Mouse (Mus musculus) forebrain, embryonic 14.5 days (tissue): ENCODE measurements around the gene Mtfr1l. TPM values are rescaled to one million over a fixed set of nuclear protein-coding genes. Genes with fewer than 3 reads are reported as not detected.

Experiments
- ATAC-seq: fragments of 200-750 bp; cut with Nextera tagmentation; 2 replicates; pipeline ENCODE4 v1.8.0; 2017; ENCODE audit warnings: mild to moderate bottlenecking, moderate library complexity
- DNase-seq: peaks from one replicate; pipeline ENCODE4 v3.0.0-alpha.2; 2015; ENCODE audit warnings: low spot score
- H3K27ac ChIP-seq: fragments of 300-500 bp; sonication (generic); 2 replicates; pipeline ENCODE4 v1.5.1; 2014; ENCODE audit warnings: low read depth, mild to moderate bottlenecking, control low read depth, low read length, moderate library complexity
- H3K27me3 ChIP-seq: fragments of 300-500 bp; sonication (generic); replicated peaks from 2 replicates; pipeline ENCODE4 v1.6.1; 2014; ENCODE audit warnings: low read length, control low read depth, mixed read lengths; ENCODE audit not compliant: control insufficient read depth, insufficient read depth
- H3K36me3 ChIP-seq: fragments of 300-500 bp; sonication (generic); 2 replicates; pipeline ENCODE4 v1.6.1; 2014; ENCODE audit warnings: low read length, control low read depth; ENCODE audit not compliant: control insufficient read depth, insufficient read depth
- H3K4me1 ChIP-seq: fragments of 300-500 bp; sonication (generic); 2 replicates; pipeline ENCODE4 v1.6.1; 2014; ENCODE audit warnings: antibody characterized with exemption, low read length, control low read depth; ENCODE audit not compliant: control insufficient read depth, insufficient read depth
- H3K4me2 ChIP-seq: fragments of 300-500 bp; sonication (generic); 2 replicates; pipeline ENCODE4 v1.6.1; 2014; ENCODE audit warnings: mild to moderate bottlenecking, control low read depth, low read length
- H3K4me3 ChIP-seq: fragments of 300-500 bp; sonication (generic); 2 replicates; pipeline ENCODE4 v1.5.1; 2014; ENCODE audit warnings: low read depth, low read length, control low read depth
- H3K9ac ChIP-seq: fragments of 300-500 bp; sonication (generic); 2 replicates; pipeline ENCODE4 v1.6.1; 2014; ENCODE audit warnings: mild to moderate bottlenecking, low read length, control low read depth, moderate library complexity
- H3K9me3 ChIP-seq: fragments of 300-500 bp; sonication (generic); replicated peaks from 2 replicates; pipeline ENCODE4 v1.6.1; 2016; ENCODE audit warnings: low read length, control low read depth, mixed read lengths; ENCODE audit not compliant: control insufficient read depth
- WGBS: fragments of 180-500 bp; shearing (Covaris S2); extraction: QIAGEN DNeasy Blood & Tissue Kit; methylation state at CpG from one replicate; pipeline ENCODE4 v1.1.7; 2014; 5-methylcytosine and 5-hydroxymethylcytosine counted together
- polyA plus RNA-seq: library from polyadenylated mRNA; unstranded; fragments of >200 nt; fragmentation: Nextera tagmentation; extraction: Ambion mirVana; gene quantifications from 2 replicates; pipeline ENCODE4 v1.2.1, GENCODE M21; 2014

The Mtfr1l gene
- 177 and 185 TPM in 2 replicates for polyA plus RNA-seq

GRCm38 (mm10) chr4:134534932-134535786 is at the start of gene Mtfr1l:
TSS of gene Mtfr1l (minus strand) at chr4:134535387.
- DNase-seq (peak; percentile 97), ATAC-seq (peak; percentile 98)
- Histone ChIP-seq H3K9me3 (no peaks in the 10 kb centered on the region), H3K4me1 (peaks cover 14% of the 10 kb centered on the region), H3K27me3 (no peaks in the 10 kb centered on the region), H3K4me3 (peak within 1 kb of the TSS; percentile 90), H3K4me2 (peak within 1 kb of the TSS; percentile 97), H3K9ac (peak within 1 kb of the TSS; percentile 82), H3K36me3 (peaks cover 31% of the 10 kb centered on the region), H3K27ac (peak within 1 kb of the TSS; percentile 76)
- under 1% methylated on average over 67 of the region's 71 CpGs for WGBS

- Histone ChIP-seq H3K27me3 (no peaks in the 10 kb centered on the region), H3K27ac (no peak overlapping the region), H3K4me2 (no peak overlapping the region), H3K4me1 (peaks cover 15% of the 10 kb centered on the region), H3K4me3 (no peak overlapping the region), H3K36me3 (no peaks in the 10 kb centered on the region), H3K9ac (no peak overlapping the region), H3K9me3 (no peaks in the 10 kb centered on the region)
- 80% methylated on average over 3 of the region's 3 CpGs for WGBS
- DNase-seq (no peak), ATAC-seq (no peak)
Observed at GRCm38 (mm10) chr4:134583513-134583912, 48.3 kb upstream of the Mtfr1l start.

DNA sequence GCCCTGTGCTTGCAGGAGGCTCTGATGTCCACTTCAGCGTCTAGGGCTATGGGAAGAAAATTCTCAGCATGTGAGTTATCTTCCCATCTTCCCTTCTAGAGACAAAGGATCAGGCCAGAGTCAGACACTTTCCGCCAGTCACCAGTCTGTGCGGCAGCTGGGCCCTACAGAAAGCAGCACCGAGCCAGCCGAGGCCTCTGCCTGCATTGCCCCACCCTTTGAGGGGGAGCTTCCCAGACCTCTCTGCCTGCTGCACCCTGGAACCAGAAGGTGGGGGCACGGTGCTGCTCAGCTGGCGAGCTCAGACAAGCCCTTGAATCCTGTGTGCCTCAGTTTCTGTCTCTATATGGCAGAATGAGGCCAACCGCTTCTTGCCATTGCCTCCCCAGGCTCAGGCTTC is 46.2 kb upstream of the Mtfr1l start:
- peak overlapping the region; percentile 75 for H3K27ac ChIP-seq
- 0 out of 2 replicates have a peak overlapping the region, but pooled peaks have one; percentile 1 for H3K9ac ChIP-seq
- no peak overlapping the region for H3K4me2 ChIP-seq
- no peak for ATAC-seq
- DNase-seq = peak; percentile 39
- H3K4me3 ChIP-seq = no peak overlapping the region
- H3K4me1 ChIP-seq = peaks cover 19% of the 10 kb centered on the region
- no peaks in the 10 kb centered on the region for H3K27me3 ChIP-seq
- H3K9me3 ChIP-seq = no peaks in the 10 kb centered on the region
- WGBS = 53% methylated on average over 8 of the region's 8 CpGs
- no peaks in the 10 kb centered on the region for H3K36me3 ChIP-seq

DNA sequence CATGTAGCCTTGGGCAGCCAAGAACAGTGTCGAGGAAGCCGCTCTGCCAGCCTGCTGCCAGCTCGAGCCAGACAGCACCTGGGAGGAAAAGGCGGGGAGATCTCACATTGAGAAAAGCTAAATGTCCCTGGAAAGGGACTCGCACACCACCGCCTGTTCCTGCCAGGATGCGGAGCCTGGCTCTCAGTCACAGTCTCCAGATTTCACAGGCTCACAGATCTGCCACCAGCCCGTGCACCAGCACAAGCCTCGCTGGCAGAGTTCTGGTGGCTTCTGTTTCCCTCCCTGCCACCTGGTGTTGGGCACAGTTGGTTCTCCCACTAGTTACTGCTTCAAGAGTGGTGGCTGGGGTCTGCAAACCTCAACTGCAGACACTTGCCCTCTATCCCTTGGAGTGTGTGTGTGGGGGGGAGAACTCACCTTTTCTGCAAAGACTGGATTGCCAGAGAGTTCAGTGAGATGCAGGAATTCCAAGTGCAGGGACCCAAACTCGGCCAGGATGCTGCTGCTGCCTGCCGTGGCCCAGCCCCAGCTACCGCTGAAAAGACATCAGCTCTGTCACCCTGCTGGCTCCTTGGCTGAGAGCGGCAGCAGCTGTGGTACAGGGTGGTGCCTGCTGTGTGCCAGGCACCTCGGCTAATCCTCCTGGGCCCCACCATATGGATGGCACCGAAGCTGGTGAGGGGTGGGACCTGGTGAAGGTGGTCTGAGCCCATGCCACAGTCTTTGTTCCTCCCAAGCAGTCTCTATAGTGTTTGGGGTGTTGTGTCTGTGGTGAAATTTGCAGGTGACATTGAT is 45.4 kb upstream of the Mtfr1l start:
- ATAC-seq (peak; percentile 82), DNase-seq (peak; percentile 84)
- WGBS = 53% methylated on average over 15 of the region's 15 CpGs
- H3K36me3 ChIP-seq = no peaks in the 10 kb centered on the region
- no peak overlapping the region for H3K9ac ChIP-seq
- H3K9me3 ChIP-seq = no peaks in the 10 kb centered on the region
- no peak overlapping the region for H3K4me2 ChIP-seq
- H3K27ac ChIP-seq = peak overlapping the region; percentile 75
- H3K27me3 ChIP-seq = no peaks in the 10 kb centered on the region
- peaks cover 19% of the 10 kb centered on the region for H3K4me1 ChIP-seq
- H3K4me3 ChIP-seq = no peak overlapping the region

GRCm38 (mm10) chr4:134579620-134580019 is 44.4 kb upstream of the Mtfr1l start:
- H3K27me3 ChIP-seq = no peaks in the 10 kb centered on the region
- no peak for DNase-seq
- peaks cover 19% of the 10 kb centered on the region for H3K4me1 ChIP-seq
- H3K36me3 ChIP-seq = no peaks in the 10 kb centered on the region
- peak overlapping the region; percentile 75; the same call in 1 of the 2 replicates for H3K27ac ChIP-seq
- WGBS = 39% methylated on average over 5 of the region's 5 CpGs
- no peak overlapping the region for H3K4me2 ChIP-seq
- no peak overlapping the region for H3K4me3 ChIP-seq
- H3K9me3 ChIP-seq = no peaks in the 10 kb centered on the region
- ATAC-seq = no peak
- H3K9ac ChIP-seq = peak overlapping the region; percentile 25; the same call in 1 of the 2 replicates

DNA sequence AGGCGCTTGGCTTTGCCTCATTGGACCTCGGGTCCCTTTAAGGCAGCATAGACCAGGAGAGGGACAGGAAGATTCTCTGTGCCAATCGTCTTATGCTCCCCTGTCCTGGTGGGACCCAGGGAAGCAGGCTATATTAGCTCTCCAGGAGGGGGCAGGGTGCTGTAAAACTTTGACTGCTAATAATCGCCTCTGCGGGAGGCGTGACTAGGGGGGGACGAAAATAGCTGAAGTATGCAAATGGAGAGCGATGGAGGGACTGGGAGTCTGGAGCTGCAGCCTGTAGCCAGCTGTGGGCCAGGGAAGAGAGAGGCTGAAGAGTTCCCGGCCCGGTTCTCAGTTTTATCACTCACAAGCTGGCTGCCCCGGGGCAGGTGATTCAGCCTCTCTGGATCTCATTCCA is 44.0 kb upstream of the Mtfr1l start:
- H3K4me2 ChIP-seq = no peak overlapping the region
- no peak overlapping the region for H3K27ac ChIP-seq
- DNase-seq = no peak
- peaks cover 19% of the 10 kb centered on the region for H3K4me1 ChIP-seq
- ATAC-seq = 0 out of 2 replicates have a peak, but pooled peaks have one; percentile 24
- H3K36me3 ChIP-seq = no peaks in the 10 kb centered on the region
- no peak overlapping the region for H3K4me3 ChIP-seq
- WGBS = 22% methylated on average over 11 of the region's 11 CpGs
- H3K9me3 ChIP-seq = no peaks in the 10 kb centered on the region
- peak overlapping the region; percentile 29; the same call in 1 of the 2 replicates for H3K9ac ChIP-seq
- H3K27me3 ChIP-seq = no peaks in the 10 kb centered on the region

DNA sequence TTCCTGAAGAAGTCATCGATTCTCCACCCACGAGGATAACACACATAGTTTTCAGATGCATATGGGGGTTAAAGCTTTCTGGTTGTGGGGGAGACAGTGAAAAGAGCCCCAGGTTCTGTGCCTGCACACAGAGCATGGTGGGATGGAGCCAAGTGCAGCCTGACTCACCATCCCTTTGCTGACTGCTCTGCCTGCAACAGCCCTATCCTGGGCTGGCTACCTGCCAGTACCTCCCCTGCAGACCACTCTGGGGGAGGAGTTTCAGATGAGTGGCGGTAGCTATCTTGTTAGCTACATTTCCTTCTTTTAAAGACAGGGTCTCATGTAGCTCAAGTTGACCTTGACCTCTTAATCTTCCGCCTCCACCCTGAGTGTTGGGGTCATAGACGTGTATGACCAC is 43.2 kb upstream of the Mtfr1l start:
- no peak overlapping the region for H3K27ac ChIP-seq
- no peaks in the 10 kb centered on the region for H3K9me3 ChIP-seq
- WGBS = 71% methylated on average over 5 of the region's 5 CpGs
- no peak overlapping the region for H3K4me2 ChIP-seq
- no peak overlapping the region for H3K9ac ChIP-seq
- ATAC-seq = no peak
- H3K36me3 ChIP-seq = no peaks in the 10 kb centered on the region
- H3K4me1 ChIP-seq = peaks cover 19% of the 10 kb centered on the region
- DNase-seq = peak; percentile 63
- H3K4me3 ChIP-seq = no peak overlapping the region
- H3K27me3 ChIP-seq = no peaks in the 10 kb centered on the region

DNA sequence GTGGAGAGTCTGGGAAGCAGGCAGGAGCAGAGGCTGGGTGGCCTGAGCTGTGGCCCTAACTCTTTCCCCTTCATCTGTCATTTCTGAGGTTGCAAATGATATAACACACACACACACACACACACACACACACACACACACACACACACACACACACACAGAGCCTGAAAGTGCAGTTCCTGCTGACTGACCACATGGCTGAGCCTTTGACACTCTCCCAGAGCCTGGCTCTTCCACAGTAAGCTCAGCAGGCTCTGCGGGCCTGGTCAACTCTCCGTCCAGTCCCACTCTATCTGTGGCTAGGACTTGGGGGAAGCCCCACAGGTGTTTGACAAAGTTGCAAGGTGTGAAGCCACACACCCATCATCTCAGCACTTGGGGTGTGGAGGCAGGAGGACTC is 42.1 kb upstream of the Mtfr1l start:
- H3K4me3 ChIP-seq = no peak overlapping the region
- no peak for ATAC-seq
- no peaks in the 10 kb centered on the region for H3K27me3 ChIP-seq
- no peak overlapping the region for H3K4me2 ChIP-seq
- WGBS = 91% methylated on average over 2 of the region's 2 CpGs
- H3K36me3 ChIP-seq = no peaks in the 10 kb centered on the region
- H3K4me1 ChIP-seq = peaks cover 19% of the 10 kb centered on the region
- DNase-seq = no peak
- no peaks in the 10 kb centered on the region for H3K9me3 ChIP-seq
- H3K9ac ChIP-seq = no peak overlapping the region
- no peak overlapping the region for H3K27ac ChIP-seq
